Mouse (Mus musculus) layer of hippocampus, postnatal 36 days (tissue): ENCODE results near the gene Phf14. TPM values are rescaled to one million over a fixed set of nuclear protein-coding genes. Genes with fewer than 3 reads are reported as not detected.
"Not testable (repeated sequence)": the region's sequence is repeated elsewhere in the genome, so short reads cannot be mapped to it uniquely, and the experiment has no call there.

ENCODE experiments used
- DNase-seq, 2 experiments: peaks; one replicate each; pipeline ENCODE4 v3.0.0; 2022
- total RNA-seq, 2 experiments: library from RNA; stranded (reverse); gene quantifications; 2 replicates each; pipeline ENCODE4 v1.2.3; 2021

The Phf14 gene
- total RNA-seq, 2 experiments from 2014 or later, result 77.1 to 79.8 TPM

DNA sequence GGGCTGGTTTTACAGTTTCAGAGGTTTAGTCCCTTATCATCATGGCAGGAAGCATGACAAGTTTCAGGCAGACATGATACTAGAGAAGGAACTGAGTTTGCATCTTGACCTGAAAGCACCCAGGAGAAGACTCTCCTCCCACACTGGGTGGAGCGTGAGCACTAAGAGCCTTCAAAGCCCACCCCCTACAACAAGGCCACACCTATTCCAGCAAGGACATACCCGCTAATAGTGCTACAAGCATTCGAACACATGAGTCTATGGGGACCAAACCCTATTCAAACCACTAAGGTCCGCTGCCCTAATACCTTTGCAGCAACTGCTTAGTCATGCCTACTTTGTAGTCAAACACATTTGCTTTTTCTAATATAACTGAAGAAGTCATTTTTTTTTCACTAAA lies 189.5 kb downstream of the Phf14 start:
- no peak for DNase-seq

DNA sequence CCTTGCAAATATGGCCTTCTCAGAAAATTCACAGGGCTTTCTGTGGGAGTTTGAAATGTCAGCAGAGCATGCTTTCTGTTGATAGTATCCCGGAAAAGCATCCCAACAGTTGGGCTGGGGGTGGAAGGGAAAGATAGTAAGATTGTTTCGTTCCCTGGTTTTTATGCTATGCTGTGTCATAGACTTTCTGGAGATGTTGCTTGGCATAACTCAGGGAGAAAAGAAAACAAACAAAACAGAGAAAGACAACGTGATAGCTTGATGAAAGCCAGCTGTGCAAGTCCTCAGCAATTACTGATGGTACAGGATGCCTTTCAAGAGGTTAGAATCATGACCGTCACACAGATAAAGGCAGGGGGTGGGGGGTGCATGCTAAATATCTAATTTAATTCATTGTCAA lies 197.5 kb downstream of the Phf14 start:
- DNase-seq, result peak; percentile 21 to 45

DNA sequence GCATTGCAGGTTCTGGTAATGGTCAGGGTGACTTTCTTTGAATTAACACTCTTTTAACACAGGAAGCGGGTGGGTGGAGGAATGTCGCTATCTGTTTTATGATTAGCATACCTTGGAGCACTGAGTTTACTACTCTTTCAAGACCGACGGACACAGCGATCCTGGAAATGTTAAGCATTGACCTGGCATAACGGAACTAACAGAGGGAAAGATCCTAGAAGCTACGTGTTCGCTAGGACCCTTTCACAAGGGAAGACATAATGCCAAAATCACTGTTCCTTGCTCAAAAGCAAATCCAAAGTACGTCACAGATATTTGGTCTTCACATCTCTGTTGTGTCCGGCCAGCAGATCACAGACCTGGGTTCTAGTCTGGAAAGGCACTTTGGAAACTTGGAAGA lies 199.7 kb downstream of the Phf14 start:
- DNase-seq, result no peak

DNA sequence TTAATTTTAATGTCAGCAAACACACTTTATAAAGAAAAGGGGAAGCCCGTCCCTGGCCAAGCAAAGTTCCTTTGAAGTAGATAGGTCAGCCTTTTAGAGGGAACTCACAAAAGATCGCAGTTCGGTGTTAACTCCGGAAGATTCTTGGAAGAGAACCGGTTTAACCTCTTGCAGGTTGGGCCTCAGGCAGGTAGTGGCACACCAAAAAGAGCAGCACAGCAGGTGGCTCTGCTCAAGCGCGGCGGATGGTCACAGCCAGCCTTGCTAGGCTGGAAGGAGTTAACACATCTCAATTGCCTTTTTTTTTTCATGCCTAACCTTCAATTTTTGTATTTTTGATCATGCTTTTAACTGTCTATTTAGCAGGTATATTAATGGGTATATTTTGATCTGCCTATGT lies 200.2 kb downstream of the Phf14 start:
- no peak for DNase-seq

DNA sequence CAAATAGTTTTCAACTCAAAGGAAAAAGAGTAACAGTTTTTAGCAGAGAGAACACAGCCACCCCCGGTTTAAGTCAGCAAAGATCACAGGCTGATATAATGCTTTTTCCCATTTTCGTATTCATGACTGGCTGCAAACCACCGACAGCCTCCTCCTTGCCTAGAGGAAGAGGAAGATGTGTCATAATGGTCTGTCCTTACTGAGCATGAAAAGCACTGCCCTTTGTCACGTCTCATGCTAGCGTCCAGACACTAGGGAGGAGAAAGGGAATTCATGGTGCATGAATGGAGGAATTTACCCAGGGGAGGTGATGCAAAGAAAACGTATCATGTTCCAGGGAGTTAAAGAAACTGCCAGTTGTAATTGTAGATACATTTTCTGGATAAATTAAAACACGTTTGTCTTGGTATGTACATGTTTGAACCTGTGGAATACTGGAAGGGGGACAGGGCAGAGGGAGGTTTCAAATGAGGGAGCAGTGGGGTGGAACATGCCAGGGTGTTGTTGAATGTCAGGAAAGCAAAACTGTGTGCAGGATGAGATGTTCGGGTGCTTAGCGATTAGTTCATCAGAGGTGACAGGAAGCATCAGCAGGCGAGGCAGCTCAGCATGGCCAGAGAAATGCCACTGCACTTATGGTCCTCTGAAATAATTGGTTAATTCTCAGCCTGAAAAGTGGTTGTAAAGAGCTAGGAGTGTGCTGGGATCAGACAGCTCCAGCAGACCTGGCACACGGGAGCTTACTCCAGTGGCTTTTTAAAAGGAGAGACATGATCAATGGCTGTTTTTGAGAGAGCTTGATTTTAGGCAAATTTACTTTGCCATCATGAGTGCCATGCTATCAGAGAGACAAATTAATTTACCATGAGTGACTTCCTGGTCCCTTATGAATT lies 209.6 kb downstream of the Phf14 start:
- DNase-seq, result no peak

DNA sequence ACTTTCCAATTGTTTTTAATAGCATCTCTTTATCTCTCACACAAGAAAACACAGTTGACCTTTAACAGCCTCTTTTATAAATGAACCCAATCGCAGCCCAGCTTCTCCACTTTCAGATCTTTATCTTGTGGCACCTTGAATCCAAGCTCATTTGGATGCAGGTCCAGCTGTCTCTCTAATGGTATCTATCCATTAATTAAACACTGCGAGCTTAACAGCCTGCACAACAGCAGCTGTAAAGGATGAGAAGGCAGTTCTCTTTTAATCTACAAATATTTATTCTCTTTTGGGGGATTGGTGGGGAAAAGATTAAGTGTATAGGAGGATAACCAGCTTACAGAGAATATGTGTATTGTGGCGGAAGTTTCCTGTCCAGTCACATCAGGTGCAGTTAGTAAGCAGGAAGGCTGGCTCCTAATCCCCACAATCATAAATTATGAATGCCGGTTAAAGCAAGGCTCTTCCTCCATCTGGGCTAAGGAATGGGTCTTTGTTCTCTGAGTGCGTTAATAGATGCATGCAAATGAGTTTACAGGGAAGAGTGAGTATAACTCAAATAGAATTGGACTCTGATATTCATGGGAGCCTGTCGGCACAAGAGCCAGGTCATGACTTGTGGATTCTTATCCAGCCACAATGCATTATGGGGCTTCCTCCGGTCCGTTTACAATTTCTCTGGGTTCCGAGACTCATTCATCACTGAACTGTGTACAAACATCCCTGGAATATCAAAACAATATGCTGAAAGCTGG lies 210.4 kb downstream of the Phf14 start:
- no peak for DNase-seq

DNA sequence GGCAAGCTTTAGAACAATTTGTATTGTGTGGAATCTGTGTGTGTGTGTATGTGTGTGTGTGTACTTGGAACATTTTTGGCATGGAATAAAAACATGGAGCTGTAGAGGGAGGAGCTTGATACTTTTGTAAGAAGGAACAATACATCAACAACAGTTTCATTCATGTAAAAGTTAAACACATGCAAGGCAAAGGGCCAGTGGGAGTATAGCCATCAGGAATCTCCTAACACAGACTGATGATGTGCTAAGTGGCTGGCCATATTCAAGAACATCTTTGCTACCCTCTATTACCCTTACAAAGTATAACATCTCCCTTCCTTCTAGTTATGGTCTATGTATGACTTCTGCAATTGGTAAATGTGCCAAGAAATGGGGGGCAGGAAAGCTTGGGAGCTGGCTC lies 215.2 kb downstream of the Phf14 start:
- no peak for DNase-seq

DNA sequence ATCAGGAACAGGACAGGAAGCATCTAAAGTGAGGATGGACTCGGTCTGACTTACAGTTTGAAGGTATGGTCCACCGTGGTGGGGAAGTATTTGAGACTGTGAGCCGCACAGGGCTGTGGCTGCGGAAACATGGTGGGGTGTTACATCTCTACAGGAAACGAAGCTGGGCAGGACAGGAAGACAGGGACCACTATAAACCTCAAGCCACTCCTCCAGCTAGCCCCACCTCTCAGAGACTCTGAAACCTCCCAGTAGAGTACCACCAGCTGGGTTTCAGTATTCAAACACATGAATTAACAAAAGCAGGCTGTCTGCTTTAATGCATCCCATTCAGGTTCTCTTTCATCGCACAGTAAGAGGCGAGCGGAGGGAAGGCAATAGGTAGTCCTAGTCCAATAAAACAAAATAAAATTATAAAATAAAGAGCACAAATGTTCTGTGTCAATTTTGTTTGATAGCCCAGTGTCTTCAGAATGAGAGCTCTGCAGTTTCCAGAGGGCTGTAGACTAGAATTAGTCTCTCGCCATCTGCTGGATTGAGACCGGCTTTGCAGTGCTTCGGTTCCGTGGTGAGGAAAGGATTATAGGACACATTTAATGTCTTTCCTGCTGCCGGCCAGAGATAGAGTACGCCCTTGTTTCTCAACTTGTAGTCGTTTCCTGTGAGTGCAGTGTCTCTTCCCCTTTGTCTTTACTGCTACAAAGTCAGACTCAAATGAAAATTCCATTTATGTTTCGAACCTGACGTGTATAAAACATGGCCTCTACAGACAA lies 217.6 kb downstream of the Phf14 start:
- peak; percentile 49 for DNase-seq

DNA sequence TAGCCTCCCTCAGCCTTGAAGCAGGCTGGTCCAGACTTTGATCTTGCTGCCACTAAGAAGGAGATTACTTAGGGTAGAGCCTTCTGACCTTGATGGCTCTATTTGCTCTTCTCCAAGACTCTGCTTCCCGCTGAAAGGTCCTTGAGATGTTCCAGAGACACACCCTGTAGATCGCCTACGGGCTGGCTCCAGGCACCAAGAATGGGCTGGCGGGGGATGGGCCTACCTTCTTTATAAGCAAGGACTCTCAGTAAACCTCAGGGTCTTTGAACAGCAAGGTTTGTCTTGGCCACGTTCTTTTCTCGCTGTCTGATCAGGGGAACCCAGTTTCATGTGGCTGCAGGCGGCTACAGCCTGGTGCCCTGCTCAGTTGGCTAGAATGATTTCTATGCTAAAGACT lies 219.0 kb downstream of the Phf14 start:
- not testable (repeated sequence) for DNase-seq

DNA sequence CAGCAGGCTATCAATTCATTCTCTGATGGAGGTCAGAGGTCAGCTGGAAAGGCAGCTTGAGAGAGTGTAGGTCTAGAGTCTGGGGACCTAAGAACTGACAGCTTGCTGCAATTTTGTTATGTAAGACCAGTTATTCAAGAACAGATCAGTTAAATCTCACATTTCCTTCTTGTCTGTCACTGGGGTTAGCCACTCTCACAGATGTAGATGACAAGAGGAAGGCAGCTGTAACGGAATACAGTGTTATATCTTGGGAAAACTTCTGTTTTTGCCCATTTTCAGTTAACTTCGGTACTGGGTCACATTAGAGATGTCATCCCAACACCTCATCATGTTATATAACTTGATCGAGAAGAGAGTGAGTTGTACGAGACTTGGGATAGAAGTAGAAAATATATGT lies 219.7 kb downstream of the Phf14 start:
- no peak for DNase-seq

Other genes with a start within 250 kb of the Phf14 start
- 100 to 1,000 TPM; 724 to 813 TPM for gene Ndufa4, start 312 bp upstream of the Phf14 start, total RNA-seq